Mouse (Mus musculus) hindbrain, embryonic 14.5 days (tissue): ENCODE data around the gene Gm960. TPM values are rescaled to one million over a fixed set of nuclear protein-coding genes. Genes with fewer than 3 reads are reported as not detected.

Experiments used
- ATAC-seq: fragments of 200-750 bp; cut with Nextera tagmentation; 2 replicates; pipeline ENCODE4 v1.8.0; 2017; ENCODE audit warnings: moderate number of reproducible peaks, mild to moderate bottlenecking, moderate TSS enrichment, moderate library complexity; ENCODE audit not compliant: low FRiP score
- DNase-seq: peaks from one replicate; pipeline ENCODE4 v3.0.0-alpha.2; 2015; ENCODE audit warnings: low spot score
- H3K27ac ChIP-seq: fragments of 300-500 bp; sonication (generic); 2 replicates; pipeline ENCODE4 v1.5.1; 2014; ENCODE audit warnings: mild to moderate bottlenecking, moderate library complexity
- H3K27me3 ChIP-seq: fragments of 300-500 bp; sonication (generic); 2 replicates; pipeline ENCODE4 v1.6.1; 2014; ENCODE audit warnings: mild to moderate bottlenecking, low read length, mixed read lengths; ENCODE audit not compliant: control insufficient read depth, insufficient read depth
- H3K36me3 ChIP-seq: fragments of 300-500 bp; sonication (generic); replicated peaks from 2 replicates; pipeline ENCODE4 v1.6.1; 2014; ENCODE audit not compliant: control insufficient read depth, insufficient read depth
- H3K4me1 ChIP-seq: fragments of 300-500 bp; sonication (generic); replicated peaks from 2 replicates; pipeline ENCODE4 v1.6.1; 2014; ENCODE audit warnings: antibody characterized with exemption, low read length, mixed read lengths; ENCODE audit not compliant: control insufficient read depth, insufficient read depth
- H3K4me2 ChIP-seq: fragments of 300-500 bp; sonication (generic); replicated peaks from 2 replicates; pipeline ENCODE4 v1.6.1; 2014; ENCODE audit warnings: mild to moderate bottlenecking, moderate library complexity
- H3K4me3 ChIP-seq: fragments of 300-500 bp; sonication (generic); replicated peaks from 2 replicates; pipeline ENCODE4 v1.5.1; 2014; ENCODE audit warnings: mild to moderate bottlenecking, low read length
- H3K9ac ChIP-seq: fragments of 300-500 bp; sonication (generic); 2 replicates; pipeline ENCODE4 v1.6.1; 2014
- H3K9me3 ChIP-seq: fragments of 300-500 bp; sonication (generic); 2 replicates; pipeline ENCODE4 v1.6.1; 2016; ENCODE audit warnings: low read length; ENCODE audit not compliant: control insufficient read depth
- WGBS: fragments of 180-500 bp; shearing (Covaris S2); extraction: QIAGEN DNeasy Blood & Tissue Kit; methylation state at CpG from one replicate; pipeline ENCODE4 v1.1.7; 2014; 5-methylcytosine and 5-hydroxymethylcytosine counted together
- polyA plus RNA-seq: library from polyadenylated mRNA; unstranded; fragments of >200 nt; fragmentation: Nextera tagmentation; extraction: Ambion mirVana; gene quantifications from 2 replicates; pipeline ENCODE4 v1.2.1, GENCODE M21; 2014

Gene Gm960
- polyA plus RNA-seq, 1 experiment from 2014 or later = 6.3 TPM

GRCm38 (mm10) chr19:4608511-4608910 lies 90.0 kb downstream of the Gm960 start:
- 87% methylated on average over 4 of the region's 4 CpGs for WGBS
- Histone ChIP-seq H3K9ac (no peak overlapping the region), H3K36me3 (peaks cover 30% of the 10 kb centered on the region), H3K4me1 (peaks cover 9% of the 10 kb centered on the region; the same call in 1 of the 2 replicates), H3K27me3 (no peaks in the 10 kb centered on the region), H3K4me2 (no peak overlapping the region), H3K9me3 (no peaks in the 10 kb centered on the region), H3K4me3 (no peak overlapping the region), H3K27ac (no peak overlapping the region)
- ATAC-seq = no peak
- DNase-seq = no peak

- Histone ChIP-seq H3K27ac (no peak overlapping the region), H3K36me3 (peaks cover 19% of the 10 kb centered on the region), H3K4me2 (no peak overlapping the region), H3K4me1 (no peaks in the 10 kb centered on the region), H3K27me3 (no peaks in the 10 kb centered on the region), H3K9me3 (no peaks in the 10 kb centered on the region), H3K4me3 (no peak overlapping the region), H3K9ac (no peak overlapping the region)
- ATAC-seq (no peak), DNase-seq (no peak)
- WGBS = 95% methylated on average over 12 of the region's 12 CpGs
Observed at GRCm38 (mm10) chr19:4607406-4607805, 91.1 kb downstream of the Gm960 start.

DNA sequence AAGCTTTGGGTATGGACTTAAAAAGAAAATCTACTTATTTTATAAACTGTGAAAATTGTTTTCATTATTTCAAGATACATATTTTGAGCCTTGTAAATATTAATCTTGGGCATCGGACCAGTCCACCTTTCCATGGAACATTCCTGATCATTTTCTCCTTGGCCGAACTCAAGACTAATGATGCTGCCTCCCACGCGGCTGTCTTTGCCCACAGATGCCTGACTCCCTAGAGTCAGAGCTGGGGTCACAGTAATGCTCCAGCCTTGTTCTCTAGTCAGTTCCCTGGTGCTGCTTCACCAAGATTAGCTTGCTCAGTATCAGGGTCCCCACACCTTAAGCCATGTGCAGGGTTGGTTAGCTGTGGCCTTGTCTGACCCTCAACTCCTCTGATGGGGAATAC lies 92.8 kb downstream of the Gm960 start:
- ATAC-seq = no peak

DNA sequence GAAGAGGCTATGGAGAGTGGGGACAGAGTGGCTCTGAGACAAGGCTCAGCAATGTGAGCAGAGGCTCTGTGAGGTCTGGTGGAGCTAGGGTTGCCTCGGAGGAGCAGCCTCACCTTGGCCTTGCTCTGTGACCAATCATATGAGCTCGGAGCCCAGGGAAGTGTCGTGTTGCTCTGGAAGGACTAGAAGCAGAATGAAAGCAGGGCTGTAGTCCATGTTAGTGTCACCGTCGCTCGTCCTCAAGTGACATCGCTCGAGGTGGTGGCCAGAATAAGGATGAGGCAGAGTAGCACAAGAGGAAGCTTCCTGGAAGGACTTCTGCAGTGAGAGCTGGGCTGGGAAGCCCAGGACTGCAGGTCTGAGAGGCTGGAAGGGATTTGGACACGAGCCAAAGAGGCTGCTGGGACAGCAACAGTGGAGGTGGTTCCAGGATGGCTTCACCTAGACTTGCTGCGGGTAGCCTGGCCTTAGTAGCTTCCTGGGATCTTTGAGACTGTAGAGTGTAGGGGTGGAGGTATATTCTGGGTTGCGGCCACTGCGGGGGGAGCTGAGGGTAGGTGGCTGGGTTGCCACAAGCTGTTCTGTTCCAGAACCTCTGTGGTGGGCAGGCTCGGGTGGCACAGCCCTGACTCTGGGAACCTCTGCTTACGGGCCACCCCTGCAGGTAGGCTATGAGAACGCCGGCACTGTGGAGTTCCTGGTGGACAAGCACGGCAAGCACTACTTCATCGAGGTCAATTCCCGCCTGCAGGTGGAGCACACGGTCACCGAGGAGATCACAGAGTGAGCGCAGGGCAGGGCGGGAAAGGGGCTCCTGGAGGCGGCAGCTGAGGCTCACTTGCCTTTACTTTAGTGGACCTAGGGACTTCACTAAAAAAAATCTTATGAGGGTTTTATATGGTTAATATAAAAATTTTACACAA lies 94.4 kb downstream of the Gm960 start:
- no peaks in the 10 kb centered on the region for H3K4me1 ChIP-seq
- no peaks in the 10 kb centered on the region for H3K27me3 ChIP-seq
- no peak overlapping the region for H3K4me2 ChIP-seq
- no peak overlapping the region for H3K9ac ChIP-seq
- 41% methylated on average over 24 of the region's 24 CpGs for WGBS
- ATAC-seq (no peak), DNase-seq (peak; percentile 37)
- H3K4me3 ChIP-seq = no peak overlapping the region
- H3K36me3 ChIP-seq = no peaks in the 10 kb centered on the region
- H3K9me3 ChIP-seq = no peaks in the 10 kb centered on the region
- no peak overlapping the region for H3K27ac ChIP-seq

More for the DNA sequence above, 92.8 kb downstream of the Gm960 start:
- 86% methylated on average over 4 of the region's 4 CpGs for WGBS
- no peaks in the 10 kb centered on the region for H3K9me3 ChIP-seq
- no peak overlapping the region for H3K4me3 ChIP-seq
- no peak for DNase-seq
- H3K9ac ChIP-seq = no peak overlapping the region
- H3K27ac ChIP-seq = no peak overlapping the region
- H3K4me1 ChIP-seq = no peaks in the 10 kb centered on the region
- H3K4me2 ChIP-seq = no peak overlapping the region
- peaks cover 4% of the 10 kb centered on the region; the same call in 1 of the 2 replicates for H3K36me3 ChIP-seq
- H3K27me3 ChIP-seq = no peaks in the 10 kb centered on the region

DNA sequence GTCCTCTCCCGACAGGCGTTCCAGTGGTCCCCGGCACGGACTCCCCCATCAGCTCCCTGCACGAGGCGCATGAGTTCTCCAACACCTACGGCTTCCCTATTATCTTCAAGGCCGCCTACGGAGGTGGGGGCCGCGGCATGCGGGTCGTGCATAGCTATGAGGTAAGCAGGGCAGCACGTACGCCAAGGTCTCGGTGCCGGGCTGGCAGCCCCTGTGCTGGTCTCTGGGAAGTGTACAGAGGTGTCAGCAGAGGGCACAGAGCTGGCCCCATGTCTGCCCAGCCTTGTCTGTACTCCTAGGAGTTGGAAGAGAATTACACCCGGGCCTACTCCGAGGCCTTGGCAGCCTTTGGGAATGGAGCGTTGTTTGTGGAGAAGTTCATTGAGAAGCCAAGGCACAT lies 96.0 kb downstream of the Gm960 start:
- ATAC-seq (no peak), DNase-seq (no peak)
- Histone ChIP-seq H3K9me3 (no peaks in the 10 kb centered on the region), H3K27ac (no peak overlapping the region), H3K4me2 (no peak overlapping the region), H3K4me3 (no peak overlapping the region), H3K4me1 (no peaks in the 10 kb centered on the region), H3K27me3 (no peaks in the 10 kb centered on the region), H3K9ac (no peak overlapping the region), H3K36me3 (no peaks in the 10 kb centered on the region)
- 92% methylated on average over 20 of the region's 20 CpGs for WGBS

DNA sequence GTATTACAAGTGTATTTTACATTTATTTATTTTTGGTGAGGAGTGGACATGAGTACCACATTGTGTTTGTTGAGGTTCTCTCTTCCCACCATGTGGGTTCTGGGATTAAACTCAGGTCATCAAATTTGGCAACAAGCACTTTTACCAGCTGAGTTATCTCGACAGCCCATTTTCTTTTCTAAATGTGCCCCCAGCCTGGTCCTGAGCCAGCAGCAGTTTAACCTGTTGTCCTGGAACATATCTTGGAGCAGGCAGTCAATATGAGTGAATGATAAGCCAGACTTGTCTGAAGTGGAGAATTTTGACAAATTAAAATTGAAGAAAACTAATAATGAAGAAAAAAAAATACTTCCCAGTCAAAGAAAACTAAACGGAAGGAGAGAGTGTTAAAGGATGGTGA lies 102.4 kb downstream of the Gm960 start:
- Histone ChIP-seq H3K4me3 (no peak overlapping the region), H3K36me3 (no peaks in the 10 kb centered on the region), H3K27ac (no peak overlapping the region), H3K9ac (no peak overlapping the region), H3K27me3 (no peaks in the 10 kb centered on the region), H3K4me2 (no peak overlapping the region), H3K9me3 (no peaks in the 10 kb centered on the region), H3K4me1 (no peaks in the 10 kb centered on the region)
- no peak for DNase-seq
- 78% methylated on average over 2 of the region's 2 CpGs for WGBS
- no peak for ATAC-seq

- H3K27me3 ChIP-seq = no peaks in the 10 kb centered on the region
- ATAC-seq (no peak), DNase-seq (no peak)
- H3K27ac ChIP-seq = no peak overlapping the region
- no peak overlapping the region for H3K4me2 ChIP-seq
- no peaks in the 10 kb centered on the region for H3K4me1 ChIP-seq
- no peaks in the 10 kb centered on the region for H3K36me3 ChIP-seq
- H3K9ac ChIP-seq = no peak overlapping the region
- H3K9me3 ChIP-seq = no peaks in the 10 kb centered on the region
- WGBS = 56% methylated on average over 7 of the region's 7 CpGs
- no peak overlapping the region for H3K4me3 ChIP-seq
Observed at GRCm38 (mm10) chr19:4593792-4594522, 104.5 kb downstream of the Gm960 start.

GRCm38 (mm10) chr19:4590025-4590424 lies 108.4 kb downstream of the Gm960 start:
- Histone ChIP-seq H3K27me3 (no peaks in the 10 kb centered on the region), H3K9me3 (no peaks in the 10 kb centered on the region), H3K27ac (no peak overlapping the region), H3K36me3 (no peaks in the 10 kb centered on the region), H3K4me2 (no peak overlapping the region), H3K4me1 (no peaks in the 10 kb centered on the region), H3K9ac (no peak overlapping the region), H3K4me3 (no peak overlapping the region)
- WGBS = 93% methylated on average over 3 of the region's 3 CpGs
- no peak for ATAC-seq
- DNase-seq = no peak

GRCm38 (mm10) chr19:4589081-4589480 lies 109.4 kb downstream of the Gm960 start:
- Histone ChIP-seq H3K27ac (no peak overlapping the region), H3K36me3 (no peaks in the 10 kb centered on the region), H3K4me2 (no peak overlapping the region), H3K9me3 (no peaks in the 10 kb centered on the region), H3K9ac (no peak overlapping the region), H3K4me3 (no peak overlapping the region), H3K4me1 (no peaks in the 10 kb centered on the region), H3K27me3 (no peaks in the 10 kb centered on the region)
- ATAC-seq = no peak
- 64% methylated on average over 1 of the region's 1 CpGs for WGBS
- DNase-seq = no peak
